Mouse (Mus musculus): Measurements from ENCODE around the gene Scimp. TPM values are rescaled to one million over a fixed set of nuclear protein-coding genes. Genes with fewer than 3 reads are reported as not detected.

Scimp gene
- total and polyA plus RNA-seq, 3 experiments = 0.27 to 0.84 (median 0.70) TPM

GRCm38 (mm10) chr11:70833408-70833807 is 21.0 kb upstream of the Scimp start:
- H3K36me3 ChIP-seq (ENCODE audit: control insufficient read depth, insufficient read depth, low read length) = no peaks in the 10 kb centered on the region
- no peaks in the 10 kb centered on the region for H3K4me1 ChIP-seq (ENCODE audit: control insufficient read depth, insufficient read depth, low read length)
- H3K9ac ChIP-seq (ENCODE audit: low read depth, low read length) = no peak overlapping the region
- H3K27me3 ChIP-seq (ENCODE audit: control insufficient read depth, insufficient read depth, low read length) = no peaks in the 10 kb centered on the region
- H3K27ac ChIP-seq = no peak overlapping the region
- DNase-seq = no peak
- intact Hi-C loops (cut with DNase I) = no loop called here
- H3K4me3 ChIP-seq = no peak overlapping the region
- no peaks in the 10 kb centered on the region for H3K79me2 ChIP-seq (replicated peaks; ENCODE audit: control insufficient read depth, insufficient read depth, low read length)
- TF ChIP-seq CTCF (IDR thresholded peaks at IDR 0.05) = no peak
- no peak for TF ChIP-seq POLR2A (IDR thresholded peaks at IDR 0.05; ENCODE audit: insufficient read depth, low read depth, low read length)
- TF ChIP-seq EP300 (IDR thresholded peaks at IDR 0.05; ENCODE audit: insufficient read depth, low read depth, low read length) = no peak

DNA sequence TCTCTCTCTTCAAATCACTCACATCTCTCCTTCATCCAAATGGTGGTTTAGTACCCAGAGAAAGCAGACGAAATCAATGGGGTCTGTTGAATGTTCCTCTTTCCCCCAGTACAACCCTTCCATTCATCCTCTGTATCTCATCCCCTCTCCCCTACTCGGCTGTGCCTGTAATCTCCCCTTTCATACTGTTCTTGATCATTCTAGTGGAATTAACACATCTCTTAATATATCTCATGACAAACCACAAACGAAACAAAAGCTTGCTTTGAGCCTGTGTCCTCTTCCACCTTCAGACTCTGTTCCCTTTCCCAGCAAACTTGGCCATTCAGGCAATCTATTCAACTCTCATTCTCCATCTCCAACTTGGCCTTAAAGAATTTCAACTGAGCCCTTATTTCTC is 18.8 kb upstream of the Scimp start:
- intact Hi-C loops (cut with DNase I) = no loop called here
- Histone ChIP-seq H3K36me3 (ENCODE audit: control insufficient read depth, insufficient read depth, low read length) (no peaks in the 10 kb centered on the region), H3K27me3 (ENCODE audit: control insufficient read depth, insufficient read depth, low read length) (no peaks in the 10 kb centered on the region), H3K79me2 (replicated peaks; ENCODE audit: control insufficient read depth, insufficient read depth, low read length) (no peaks in the 10 kb centered on the region), H3K9ac (ENCODE audit: low read depth, low read length) (no peak overlapping the region), H3K4me3 (no peak overlapping the region), H3K4me1 (ENCODE audit: control insufficient read depth, insufficient read depth, low read length) (no peaks in the 10 kb centered on the region), H3K27ac (no peak overlapping the region)
- TF ChIP-seq CTCF (IDR thresholded peaks at IDR 0.05) (no peak), POLR2A (IDR thresholded peaks at IDR 0.05; ENCODE audit: insufficient read depth, low read depth, low read length) (no peak)
- WGBS = 53% methylated on average over 3 of the region's 3 CpGs
- DNase-seq = no peak

DNA sequence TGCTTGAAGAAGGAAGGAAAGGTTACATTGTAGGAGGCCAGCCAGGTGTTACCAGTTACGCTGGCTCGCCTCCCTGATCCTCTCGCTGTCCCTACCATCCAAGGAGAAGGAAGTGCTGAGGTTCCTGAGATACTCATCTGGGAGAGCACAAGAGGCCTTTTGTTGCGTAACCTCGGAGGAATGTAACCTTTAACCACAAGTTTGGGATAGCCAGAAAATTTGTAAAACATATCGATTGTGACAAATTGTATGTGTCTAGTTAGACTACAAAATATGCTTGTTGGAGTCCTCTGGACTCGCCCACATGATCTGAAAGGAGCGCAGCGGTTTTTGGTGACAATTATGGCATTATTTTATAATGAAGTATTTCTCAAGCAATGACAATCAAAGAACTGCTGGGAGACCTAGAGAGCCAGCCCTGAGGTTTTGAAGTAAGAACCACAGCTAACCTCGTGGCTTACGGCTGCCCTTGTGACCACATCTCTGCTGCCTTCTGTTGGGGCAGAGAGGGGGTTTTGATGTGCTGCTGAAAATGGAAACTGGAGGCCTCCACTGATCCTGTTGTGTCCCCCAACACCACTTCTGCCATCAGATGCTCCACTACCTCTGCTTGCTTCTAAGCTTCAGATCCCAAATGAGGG is 16.7 kb upstream of the Scimp start:
- TF ChIP-seq POLR2A (IDR thresholded peaks at IDR 0.05; ENCODE audit: insufficient read depth, low read depth, low read length) (no peak), CTCF (IDR thresholded peaks at IDR 0.05) (no peak), EP300 (IDR thresholded peaks at IDR 0.05; ENCODE audit: insufficient read depth, low read depth, low read length) (no peak)
- WGBS = 81% methylated on average over 11 of the region's 11 CpGs

GRCm38 (mm10) chr11:70826207-70826606 is 13.8 kb upstream of the Scimp start:
- no peak overlapping the region for H3K9ac ChIP-seq (ENCODE audit: low read depth, low read length)
- no peaks in the 10 kb centered on the region for H3K4me1 ChIP-seq (ENCODE audit: control insufficient read depth, insufficient read depth, low read length)
- no peaks in the 10 kb centered on the region for H3K27me3 ChIP-seq (ENCODE audit: control insufficient read depth, insufficient read depth, low read length)
- intact Hi-C loops (cut with DNase I) = no loop called here
- no peaks in the 10 kb centered on the region for H3K79me2 ChIP-seq (replicated peaks; ENCODE audit: control insufficient read depth, insufficient read depth, low read length)
- no peak overlapping the region for H3K4me3 ChIP-seq
- TF ChIP-seq CTCF (IDR thresholded peaks at IDR 0.05) (peak; percentile 50), POLR2A (IDR thresholded peaks at IDR 0.05; ENCODE audit: insufficient read depth, low read depth, low read length) (no peak), EP300 (IDR thresholded peaks at IDR 0.05; ENCODE audit: insufficient read depth, low read depth, low read length) (no peak)
- 86% methylated on average over 2 of the region's 2 CpGs for WGBS
- DNase-seq = no peak
- no peak overlapping the region for H3K27ac ChIP-seq
- no peaks in the 10 kb centered on the region for H3K36me3 ChIP-seq (ENCODE audit: control insufficient read depth, insufficient read depth, low read length)

More for the DNA sequence above, 16.7 kb upstream of the Scimp start:
- no peak overlapping the region for H3K9ac ChIP-seq (ENCODE audit: low read depth, low read length)
- H3K36me3 ChIP-seq (ENCODE audit: control insufficient read depth, insufficient read depth, low read length) = no peaks in the 10 kb centered on the region
- no peaks in the 10 kb centered on the region for H3K4me1 ChIP-seq (ENCODE audit: control insufficient read depth, insufficient read depth, low read length)
- H3K4me3 ChIP-seq = no peak overlapping the region
- intact Hi-C loops (cut with DNase I) = no loop called here
- DNase-seq = no peak
- no peaks in the 10 kb centered on the region for H3K79me2 ChIP-seq (replicated peaks; ENCODE audit: control insufficient read depth, insufficient read depth, low read length)
- H3K27me3 ChIP-seq (ENCODE audit: control insufficient read depth, insufficient read depth, low read length) = no peaks in the 10 kb centered on the region
- H3K27ac ChIP-seq = no peak overlapping the region

DNA sequence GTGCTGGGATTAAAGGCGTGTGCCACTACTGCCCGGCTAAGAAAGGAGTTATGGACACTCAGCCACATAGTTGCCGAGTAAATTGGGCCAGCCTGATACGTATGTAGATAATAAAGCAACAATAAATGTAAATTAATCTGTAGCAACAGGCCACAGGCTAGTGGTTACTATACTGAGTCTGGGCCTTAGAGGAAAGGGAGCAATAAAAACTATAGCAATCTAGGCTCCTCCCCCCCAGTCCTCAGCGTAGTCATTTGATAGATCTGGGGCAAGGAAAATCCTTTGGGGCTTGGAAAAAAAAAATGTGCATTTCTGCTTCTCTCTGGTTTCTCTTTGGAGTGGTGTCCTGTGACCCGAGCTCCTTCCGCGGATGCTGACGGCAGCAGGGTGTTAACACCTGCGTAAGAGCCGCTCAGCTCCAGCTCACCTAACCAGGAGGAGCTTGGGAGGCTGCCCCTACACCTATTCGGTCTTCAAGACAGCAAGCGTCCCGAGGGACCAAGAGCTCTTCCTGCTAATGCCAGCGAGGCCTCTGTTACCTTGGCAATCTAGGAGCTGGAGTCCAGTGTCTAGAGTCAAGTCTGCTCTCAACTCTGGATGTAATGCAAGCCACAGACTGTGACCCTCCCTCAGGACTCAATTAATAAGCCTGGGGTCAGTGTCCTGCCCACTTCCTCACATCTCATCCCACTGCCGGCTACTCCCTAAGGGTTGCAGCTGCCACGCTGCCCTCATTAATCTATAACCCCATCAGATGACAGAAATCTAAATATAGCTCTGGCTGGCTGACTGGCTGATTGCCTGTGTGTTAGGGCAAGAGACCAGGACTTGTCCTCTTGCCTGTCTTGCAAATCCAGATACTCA is 9.6 kb upstream of the Scimp start:
- TF ChIP-seq CTCF (IDR thresholded peaks at IDR 0.05) (no peak), POLR2A (IDR thresholded peaks at IDR 0.05; ENCODE audit: insufficient read depth, low read depth, low read length) (no peak), EP300 (IDR thresholded peaks at IDR 0.05; ENCODE audit: insufficient read depth, low read depth, low read length) (no peak)
- no peak overlapping the region for H3K4me3 ChIP-seq
- H3K27ac ChIP-seq = no peak overlapping the region
- no peaks in the 10 kb centered on the region for H3K4me1 ChIP-seq (ENCODE audit: control insufficient read depth, insufficient read depth, low read length)
- no peaks in the 10 kb centered on the region for H3K36me3 ChIP-seq (ENCODE audit: control insufficient read depth, insufficient read depth, low read length)
- WGBS = 53% methylated on average over 17 of the region's 17 CpGs
- no peak overlapping the region for H3K9ac ChIP-seq (ENCODE audit: low read depth, low read length)
- intact Hi-C loops (cut with DNase I) = no loop called here
- H3K79me2 ChIP-seq (replicated peaks; ENCODE audit: control insufficient read depth, insufficient read depth, low read length) = no peaks in the 10 kb centered on the region
- no peaks in the 10 kb centered on the region for H3K27me3 ChIP-seq (ENCODE audit: control insufficient read depth, insufficient read depth, low read length)
- DNase-seq = peak in 1 of 2 experiments; percentile 22

DNA sequence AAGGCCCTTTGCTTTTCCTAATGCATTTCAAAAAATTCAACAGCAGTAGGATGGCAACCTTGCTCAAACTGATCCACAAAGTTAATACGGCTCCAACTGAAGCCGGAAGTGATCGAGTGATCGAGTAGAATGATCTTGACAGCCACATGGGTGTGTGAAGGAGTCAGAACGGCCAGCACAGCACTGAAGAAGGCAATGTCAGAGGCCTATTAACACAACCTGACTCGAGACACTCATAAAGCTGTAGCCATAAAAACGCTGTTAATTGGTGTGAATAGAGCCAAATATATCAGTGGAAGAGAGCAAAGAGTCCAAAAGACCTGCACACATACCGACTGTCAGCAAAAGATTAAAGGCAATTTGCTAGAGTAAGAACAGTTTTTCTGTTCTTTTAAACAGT is 7.7 kb upstream of the Scimp start:
- Histone ChIP-seq H3K36me3 (ENCODE audit: control insufficient read depth, insufficient read depth, low read length) (no peaks in the 10 kb centered on the region), H3K4me3 (no peak overlapping the region), H3K9ac (ENCODE audit: low read depth, low read length) (no peak overlapping the region), H3K79me2 (replicated peaks; ENCODE audit: control insufficient read depth, insufficient read depth, low read length) (no peaks in the 10 kb centered on the region), H3K4me1 (ENCODE audit: control insufficient read depth, insufficient read depth, low read length) (peaks cover 2% of the 10 kb centered on the region; the same call in 1 of the 2 replicates), H3K27ac (no peak overlapping the region), H3K27me3 (ENCODE audit: control insufficient read depth, insufficient read depth, low read length) (no peaks in the 10 kb centered on the region)
- intact Hi-C loops (cut with DNase I) = no loop called here
- DNase-seq = no peak
- TF ChIP-seq EP300 (IDR thresholded peaks at IDR 0.05; ENCODE audit: insufficient read depth, low read depth, low read length) = no peak
- TF ChIP-seq POLR2A (IDR thresholded peaks at IDR 0.05; ENCODE audit: insufficient read depth, low read depth, low read length) = no peak
- WGBS = 82% methylated on average over 8 of the region's 8 CpGs
